Mouse (Mus musculus): ENCODE measurements around the gene Nefh.

DNA sequence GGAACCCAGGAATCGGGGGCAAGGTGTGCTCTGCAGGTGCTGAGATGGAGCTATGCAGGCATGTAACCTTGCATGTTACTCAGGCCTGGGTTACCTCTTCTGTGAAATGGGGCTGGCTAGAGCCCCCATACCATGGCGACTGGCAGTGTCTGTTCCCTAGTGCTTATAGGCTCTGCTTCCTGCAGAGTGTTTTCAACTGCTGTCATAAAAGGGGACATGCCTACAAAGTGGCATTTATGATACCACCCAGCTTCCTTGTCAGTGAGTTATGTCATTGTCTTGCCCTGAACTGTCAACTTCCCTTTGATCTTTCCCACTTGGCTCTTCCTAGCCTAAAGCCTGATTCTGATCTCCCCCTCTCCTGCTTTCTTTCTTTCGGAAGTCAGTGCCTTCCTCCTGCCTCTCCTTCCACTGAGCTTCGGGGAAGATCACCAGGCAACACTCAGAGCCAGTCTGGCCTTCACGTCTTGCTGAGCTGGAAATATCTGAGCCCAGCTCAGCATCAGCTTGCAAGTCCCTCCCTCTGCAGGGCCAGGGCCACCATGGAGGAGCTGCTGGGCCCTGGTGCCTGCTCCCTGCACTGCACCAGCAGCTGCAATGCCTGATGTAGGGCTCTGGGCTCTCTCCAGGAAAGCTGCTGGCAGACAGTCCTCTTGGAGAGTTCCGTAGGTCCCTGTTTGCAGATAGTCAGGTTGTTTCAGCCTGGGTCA is 15.4 kb upstream of the Nefh start:
- TF ChIP-seq CTCF (IDR thresholded peaks at IDR 0.05; ENCODE audit: borderline replicate concordance, insufficient read depth, low read length) = no peak
- no peak for TF ChIP-seq POLR2A (IDR thresholded peaks at IDR 0.05; ENCODE audit: low read depth, low read length)
